Mouse (Mus musculus) CH12.LX (cell line): ENCODE measurements around the gene Mpzl2. TPM values are rescaled to one million over a fixed set of nuclear protein-coding genes. Genes with fewer than 3 reads are reported as not detected.
"Not testable (repeated sequence)": the region's sequence is repeated elsewhere in the genome, so short reads cannot be mapped to it uniquely, and the experiment has no call there.

ENCODE experiments used
- DNase-seq: peaks from one replicate; pipeline ENCODE4 v3.0.0-alpha.2; 2013; ENCODE audit errors: extremely low read depth
- H3K27ac ChIP-seq: 2 replicates; pipeline ENCODE4 v1.5.1; 2012; ENCODE audit warnings: low read depth, mild to moderate bottlenecking, control low read depth, moderate library complexity; ENCODE audit not compliant: insufficient read depth
- H3K27me3 ChIP-seq: replicated peaks from 2 replicates; pipeline ENCODE3; 2012; ENCODE audit warnings: inconsistent platforms
- H3K36me3 ChIP-seq, 2 experiments: replicated peaks in 1 of 2; 2 replicates each; pipeline versions ENCODE3 to v1.6.1; 2012; ENCODE audit warnings: inconsistent platforms in 1 of 2, low read length in 1 of 2, mild to moderate bottlenecking in 1 of 2, mixed read lengths in 1 of 2, moderate library complexity in 1 of 2; ENCODE audit not compliant: control insufficient read depth in 1 of 2, insufficient read depth in 1 of 2
- H3K4me1 ChIP-seq, 2 experiments: 2 replicates each; pipeline ENCODE4 v1.6.1; 2012; ENCODE audit warnings: inconsistent platforms in 1 of 2, moderate library complexity in 1 of 2; ENCODE audit not compliant: insufficient read depth in 2 of 2, control insufficient read depth in 1 of 2
- H3K4me2 ChIP-seq: 2 replicates; pipeline ENCODE4 v1.6.1; 2012; ENCODE audit warnings: low read depth, mild to moderate bottlenecking, control low read depth; ENCODE audit not compliant: poor library complexity, insufficient read depth, severe bottlenecking
- H3K4me3 ChIP-seq, 3 experiments: fragments of 150-350 bp in 1 of 3; sonication (generic) in 1 of 3; replicated peaks in 1 of 3; 2 replicates each; pipeline versions ENCODE3 to v1.5.1; 2011 to 2012; ENCODE audit warnings: low read depth in 2 of 3, low read length in 2 of 3, mild to moderate bottlenecking in 2 of 3, moderate library complexity in 2 of 3, control low read depth in 1 of 3, improper control_type of control experiment in 1 of 3, inconsistent platforms in 1 of 3, mixed read lengths in 1 of 3; ENCODE audit not compliant: poor library complexity in 1 of 3
- H3K79me2 ChIP-seq: replicated peaks from 2 replicates; pipeline ENCODE4 v1.6.1; 2012; ENCODE audit warnings: mild to moderate bottlenecking, moderate library complexity; ENCODE audit not compliant: control insufficient read depth, poor library complexity, insufficient read depth, severe bottlenecking; ENCODE audit errors: extremely low read depth
- H3K9ac ChIP-seq: 2 replicates; pipeline ENCODE4 v1.6.1; 2012; ENCODE audit warnings: low read depth, mild to moderate bottlenecking, control low read depth, moderate library complexity; ENCODE audit not compliant: insufficient read depth
- H3K9me3 ChIP-seq: replicated peaks from 2 replicates; pipeline ENCODE3; 2012; ENCODE audit warnings: low read length, inconsistent platforms, mixed read lengths
- BHLHE40 ChIP-seq: IDR thresholded peaks from 2 replicates; pipeline ENCODE4 v1.6.1; 2011; ENCODE audit warnings: mild to moderate bottlenecking, low read depth, low read length, improper control_type of control experiment
- CHD1 ChIP-seq: IDR thresholded peaks from 2 replicates; pipeline ENCODE4 v1.6.1; 2012; ENCODE audit warnings: low read depth, low read length, improper control_type of control experiment, inconsistent platforms
- CHD2 ChIP-seq: IDR thresholded peaks from 2 replicates; pipeline ENCODE4 v1.6.1; 2011; ENCODE audit warnings: low read length, improper control_type of control experiment
- CTCF ChIP-seq, 2 experiments: IDR thresholded peaks in 1 of 2; conservative IDR thresholded peaks in 1 of 2; 2 replicates each; pipeline ENCODE4 v1.5.1; 2011 to 2012; ENCODE audit warnings: low read depth in 2 of 2, low read length in 2 of 2, improper control_type of control experiment in 1 of 2, inconsistent platforms in 1 of 2, mild to moderate bottlenecking in 1 of 2, moderate library complexity in 1 of 2
- ELF1 ChIP-seq: IDR thresholded peaks from 2 replicates; pipeline ENCODE4 v1.6.1; 2014; ENCODE audit warnings: low read depth, mild to moderate bottlenecking, inconsistent platforms, low read length, improper control_type of control experiment
- EP300 ChIP-seq: IDR thresholded peaks from 2 replicates; pipeline ENCODE4 v1.6.1; 2011; ENCODE audit warnings: low read length, improper control_type of control experiment
- ETS1 ChIP-seq: conservative IDR thresholded peaks from 2 replicates; pipeline ENCODE4 v1.6.1; 2012; ENCODE audit warnings: low read depth, mild to moderate bottlenecking, inconsistent platforms, low read length, improper control_type of control experiment, moderate library complexity
- HCFC1 ChIP-seq: IDR thresholded peaks from 2 replicates; pipeline ENCODE4 v1.6.1; 2012; ENCODE audit warnings: low read depth, mild to moderate bottlenecking, inconsistent platforms, low read length, improper control_type of control experiment
- IRF4 ChIP-seq: IDR thresholded peaks from 2 replicates; pipeline ENCODE4 v1.6.1; 2014; ENCODE audit warnings: low read depth, mild to moderate bottlenecking, inconsistent platforms, low read length, improper control_type of control experiment
- JUN ChIP-seq: IDR thresholded peaks from 2 replicates; pipeline ENCODE4 v1.6.1; 2011; ENCODE audit warnings: low read depth, mild to moderate bottlenecking, low read length, improper control_type of control experiment, moderate library complexity; ENCODE audit not compliant: insufficient read depth
- MAX ChIP-seq: IDR thresholded peaks from 2 replicates; pipeline ENCODE4 v1.6.1; 2011; ENCODE audit warnings: low read length, improper control_type of control experiment
- MAZ ChIP-seq: IDR thresholded peaks from 2 replicates; pipeline ENCODE4 v1.6.1; 2012; ENCODE audit warnings: low read depth, mild to moderate bottlenecking, inconsistent platforms, low read length, improper control_type of control experiment, moderate library complexity
- MEF2A ChIP-seq: IDR thresholded peaks from 2 replicates; pipeline ENCODE4 v1.6.1; 2014; ENCODE audit warnings: low read depth, mild to moderate bottlenecking, inconsistent platforms, low read length, improper control_type of control experiment, borderline replicate concordance
- MYC ChIP-seq: IDR thresholded peaks from 2 replicates; pipeline ENCODE4 v1.6.1; 2011; ENCODE audit warnings: low read depth, mild to moderate bottlenecking, improper control_type of control experiment, low read length
- NELFE ChIP-seq: IDR thresholded peaks from 2 replicates; pipeline ENCODE4 v1.6.1; 2011; ENCODE audit warnings: low read depth, low read length, improper control_type of control experiment
- NRF1 ChIP-seq: IDR thresholded peaks from 2 replicates; pipeline ENCODE4 v1.6.1; 2014; ENCODE audit warnings: low read depth, mild to moderate bottlenecking, inconsistent platforms, low read length, improper control_type of control experiment, moderate library complexity
- PAX5 ChIP-seq: IDR thresholded peaks from 2 replicates; pipeline ENCODE4 v1.6.1; 2012; ENCODE audit warnings: low read length, inconsistent platforms, mixed read lengths
- RAD21 ChIP-seq: IDR thresholded peaks from 2 replicates; pipeline ENCODE4 v1.6.1; 2011; ENCODE audit warnings: low read depth, mild to moderate bottlenecking, low read length, improper control_type of control experiment, moderate library complexity
- RCOR1 ChIP-seq: conservative IDR thresholded peaks from 2 replicates; pipeline ENCODE4 v1.6.1; 2012; ENCODE audit warnings: low read depth, mild to moderate bottlenecking, inconsistent platforms, low read length, improper control_type of control experiment
- SIN3A ChIP-seq: IDR thresholded peaks from 2 replicates; pipeline ENCODE4 v1.6.1; 2012; ENCODE audit warnings: low read length, improper control_type of control experiment, inconsistent platforms
- SMC3 ChIP-seq: IDR thresholded peaks from 2 replicates; pipeline ENCODE4 v1.6.1; 2011; ENCODE audit warnings: low read depth, low read length, improper control_type of control experiment
- TBP ChIP-seq: conservative IDR thresholded peaks from 2 replicates; pipeline ENCODE4 v1.6.1; 2011; ENCODE audit warnings: low read depth, low read length, improper control_type of control experiment
- TCF12 ChIP-seq: IDR thresholded peaks from 2 replicates; pipeline ENCODE4 v1.6.1; 2014; ENCODE audit warnings: low read depth, mild to moderate bottlenecking, inconsistent platforms, low read length, improper control_type of control experiment
- USF1 ChIP-seq: IDR thresholded peaks from 2 replicates; pipeline ENCODE4 v1.6.1; 2014; ENCODE audit warnings: low read depth, mild to moderate bottlenecking, inconsistent platforms, low read length, improper control_type of control experiment
- USF2 ChIP-seq: conservative IDR thresholded peaks from 2 replicates; pipeline ENCODE4 v1.6.1; 2011; ENCODE audit warnings: low read depth, low read length, improper control_type of control experiment
- ZKSCAN1 ChIP-seq: IDR thresholded peaks from 2 replicates; pipeline ENCODE4 v1.6.1; 2012; ENCODE audit warnings: low read depth, inconsistent platforms, low read length, improper control_type of control experiment, borderline replicate concordance
- ZMIZ1 ChIP-seq: IDR thresholded peaks from 2 replicates; pipeline ENCODE4 v1.6.1; 2012; ENCODE audit warnings: low read depth, mild to moderate bottlenecking, inconsistent platforms, low read length, improper control_type of control experiment
- ZNF384 ChIP-seq: IDR thresholded peaks from 2 replicates; pipeline ENCODE4 v1.6.1; 2012; ENCODE audit warnings: low read depth, low read length, improper control_type of control experiment, inconsistent platforms
- dilution Hi-C: fragments of 300-500 bp; cut with MboI; formaldehyde crosslinking; loops from 2 replicates; pipeline ENCODE4 v1.14.3; 2020; ENCODE audit warnings: low sequenced_read_pairs; ENCODE audit not compliant: extremely low pct_unique_long_range_greater_than_20kb, extremely low pct_ligation_motif_present
- in situ Hi-C: fragments of 300-500 bp; cut with MboI; formaldehyde crosslinking; loops from 3 replicates; pipeline ENCODE4 v1.14.3; 2019; ENCODE audit warnings: low sequenced_read_pairs, low pct_ligation_motif_present, low pct_unique_long_range_greater_than_20kb, mixed read lengths
- polyA plus RNA-seq: library from polyadenylated mRNA; unstranded; fragments of >175 nt; gene quantifications from 2 replicates; pipeline ENCODE4 v1.2.1, GENCODE M21; 2012; ENCODE audit warnings: low read depth; ENCODE audit not compliant: insufficient read length
- total RNA-seq, 2 experiments: library from RNA; depleted of rRNA; stranded (reverse); fragments of 300-350 nt in 1 of 2; fragments of >200 nt in 1 of 2; gene quantifications; 2 replicates each; pipeline ENCODE4 v1.2.3; 2012 to 2014

The Mpzl2 gene
- total and polyA plus RNA-seq, 3 experiments = 0.27 to 0.36 (median 0.30) TPM

DNA sequence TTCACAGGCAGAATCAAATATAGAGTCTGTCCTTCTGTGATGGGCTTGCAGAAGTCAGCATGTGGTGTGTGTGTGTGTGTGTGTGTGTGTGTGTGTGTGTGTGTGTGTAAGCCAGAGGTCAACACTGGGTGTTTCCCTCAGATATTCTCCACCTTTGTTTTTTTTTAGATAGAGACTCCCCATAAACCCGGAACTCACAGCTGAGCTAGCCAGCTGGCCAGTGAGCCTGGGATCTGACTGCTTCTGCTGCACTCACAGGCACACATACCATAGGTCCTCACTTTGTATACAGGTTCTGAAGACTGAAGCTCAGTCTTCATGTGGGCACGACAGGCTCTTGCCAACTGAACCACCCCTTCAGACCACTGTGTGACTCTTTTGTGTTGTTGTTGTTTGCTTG is 7.3 kb upstream of the Mpzl2 start:
- no peak for DNase-seq
- in situ Hi-C loops = no loop called here

DNA sequence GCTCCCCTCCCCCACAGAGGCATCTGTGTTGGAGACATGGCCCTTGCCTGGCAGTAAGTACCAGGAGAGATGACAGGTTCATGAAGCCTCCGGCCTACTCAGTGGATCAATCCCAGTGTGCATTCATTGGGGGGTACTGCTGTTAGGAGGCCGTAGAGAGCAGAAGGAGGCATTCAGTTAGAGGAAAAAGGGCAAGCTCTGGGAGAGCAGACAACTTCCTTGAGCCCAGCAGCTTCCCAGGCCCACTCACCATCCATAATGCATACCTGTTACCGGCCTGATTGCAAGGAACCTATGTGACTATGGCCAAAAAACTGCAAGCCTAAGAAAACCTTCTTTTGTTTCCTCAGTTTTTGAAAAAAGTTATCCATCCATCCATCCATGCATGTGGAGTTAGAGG is 5.1 kb upstream of the Mpzl2 start:
- Histone ChIP-seq H3K27me3 (no peaks in the 10 kb centered on the region), H3K4me3 (no peak overlapping the region), H3K27ac (no peak overlapping the region), H3K4me2 (no peak overlapping the region), H3K4me1 (peaks cover 28 to 58% of the 10 kb centered on the region in 2 experiments), H3K9ac (no peak overlapping the region), H3K36me3 (no peaks in the 10 kb centered on the region), H3K79me2 (no peaks in the 10 kb centered on the region), H3K9me3 (no peaks in the 10 kb centered on the region)
- in situ Hi-C loops = no loop called here
- TF ChIP-seq CHD2 (no peak), NRF1 (no peak), MAZ (no peak), BHLHE40 (no peak), ZMIZ1 (no peak), TBP (no peak), ELF1 (no peak), PAX5 (no peak), TCF12 (no peak), CHD1 (no peak), HCFC1 (no peak), ETS1 (no peak), SIN3A (no peak), USF2 (no peak), MAX (no peak), JUN (no peak), USF1 (no peak), NELFE (no peak), SMC3 (no peak), RAD21 (no peak)
- DNase-seq = no peak
- dilution Hi-C loops = no loop called here

More for the DNA sequence above, 7.3 kb upstream of the Mpzl2 start:
- Histone ChIP-seq H3K9me3 (no peaks in the 10 kb centered on the region), H3K36me3 (no peaks in the 10 kb centered on the region), H3K4me2 (no peak overlapping the region), H3K4me1 (peaks cover 35 to 58% of the 10 kb centered on the region in 2 experiments), H3K79me2 (no peaks in the 10 kb centered on the region), H3K27me3 (peaks cover 2% of the 10 kb centered on the region), H3K27ac (no peak overlapping the region), H3K9ac (no peak overlapping the region), H3K4me3 (no peak overlapping the region)
- dilution Hi-C loops = no loop called here
- TF ChIP-seq MEF2A (no peak), BHLHE40 (no peak), CHD2 (no peak), JUN (no peak), ZKSCAN1 (no peak), RCOR1 (no peak), CTCF (conservative IDR thresholded peaks at IDR 0.05 in 1 of 2, IDR thresholded peaks at IDR 0.05 in 1 of 2; ENCODE audit: low read depth in 2 of 2, low read length in 2 of 2) (no peak), NRF1 (no peak), PAX5 (no peak), HCFC1 (no peak), MAX (no peak), MYC (no peak), CHD1 (no peak), ZNF384 (no peak), IRF4 (no peak), USF2 (no peak), EP300 (no peak)

DNA sequence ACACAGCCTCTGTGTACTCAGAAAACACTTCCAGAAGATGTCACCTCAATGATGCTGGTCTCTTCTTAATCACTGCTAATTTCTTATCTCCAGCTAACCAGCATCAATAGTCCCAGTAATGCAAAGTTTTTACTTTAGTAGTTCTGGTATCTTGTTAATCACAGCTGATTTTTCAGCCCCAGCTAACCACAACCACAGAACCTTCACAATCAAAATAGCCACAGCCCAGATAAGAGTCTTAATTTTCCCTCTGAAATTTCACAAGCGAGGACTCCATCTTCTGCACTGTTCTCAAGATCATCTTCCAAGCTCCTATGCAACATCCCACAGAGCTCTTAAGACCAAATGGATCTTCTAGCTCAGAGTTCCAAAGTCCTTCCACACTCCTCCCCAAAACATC is 1.8 kb upstream of the Mpzl2 start:
- H3K9me3 ChIP-seq, in situ Hi-C loops, H3K27me3 ChIP-seq, H3K36me3 ChIP-seq, dilution Hi-C loops, H3K9ac ChIP-seq, DNase-seq, H3K4me3 ChIP-seq, H3K79me2 ChIP-seq, H3K27ac ChIP-seq, H3K4me2 ChIP-seq: not testable (repeated sequence)
- peaks cover 27 to 61% of the 10 kb centered on the region in 2 experiments; a peak in 3 of 4 replicates for H3K4me1 ChIP-seq
